Mouse (Mus musculus) urinary bladder, postnatal 4 days (tissue): ENCODE data around the gene Dcbld1.
"Not testable (repeated sequence)": the region's sequence is repeated elsewhere in the genome, so short reads cannot be mapped to it uniquely, and the experiment has no call there.

Experiments
- DNase-seq, 2 experiments: peaks; one replicate each; pipeline ENCODE4 v3.0.0; 2021 to 2022; ENCODE audit warnings: low spot score in 2 of 2

Gene Dcbld1

GRCm38 (mm10) chr10:52302271-52302670 is 68.9 kb downstream of the Dcbld1 start:
- DNase-seq = no peak

GRCm38 (mm10) chr10:52304574-52304973 is 71.2 kb downstream of the Dcbld1 start:
- no peak for DNase-seq

- DNase-seq = no peak
Observed at GRCm38 (mm10) chr10:52309196-52309595, 75.8 kb downstream of the Dcbld1 start.

- DNase-seq = no peak
Observed at GRCm38 (mm10) chr10:52319506-52320286, 86.3 kb downstream of the Dcbld1 start.

GRCm38 (mm10) chr10:52321918-52322317 is 88.5 kb downstream of the Dcbld1 start:
- no peak for DNase-seq

- no peak for DNase-seq
Observed at GRCm38 (mm10) chr10:52331007-52331406, 97.6 kb downstream of the Dcbld1 start.

- not testable (repeated sequence) for DNase-seq
Observed at GRCm38 (mm10) chr10:52343324-52343723, 109.9 kb downstream of the Dcbld1 start.

- no peak for DNase-seq
Observed at GRCm38 (mm10) chr10:52353184-52353583, 119.8 kb downstream of the Dcbld1 start.

GRCm38 (mm10) chr10:52358467-52358866 is 125.0 kb downstream of the Dcbld1 start, which contains the start of gene Gm26741:
Gene Gm26741 (plus strand): TSS chr10:52358767.
- no peak for DNase-seq

GRCm38 (mm10) chr10:52360241-52360735 is 126.9 kb downstream of the Dcbld1 start:
- no peak for DNase-seq

GRCm38 (mm10) chr10:52360862-52361609 is 127.6 kb downstream of the Dcbld1 start:
- DNase-seq = no peak

GRCm38 (mm10) chr10:52368376-52368775 is 135.0 kb downstream of the Dcbld1 start:
- no peak for DNase-seq
